Mouse (Mus musculus): ENCODE results near the gene Rabggtb.

Rabggtb gene

GRCm38 (mm10) chr3:153921147-153921910 lies 8.5 kb upstream of the Rabggtb start:
- DNase-seq (ENCODE audit: low read depth in 2 of 2, low spot score in 2 of 2): no peak

GRCm38 (mm10) chr3:153917200-153917599 lies 4.4 kb upstream of the Rabggtb start:
- no peak for DNase-seq (ENCODE audit: low read depth in 2 of 2, low spot score in 2 of 2)

GRCm38 (mm10) chr3:153913510-153914243 lies 868 bp upstream of the Rabggtb start:
- DNase-seq (ENCODE audit: low read depth in 2 of 2, low spot score in 2 of 2): no peak

- no peak for DNase-seq (ENCODE audit: low read depth in 2 of 2, low spot score in 2 of 2)
Measured at GRCm38 (mm10) chr3:153911882-153912440, 848 bp downstream of the Rabggtb start.

- DNase-seq (ENCODE audit: low read depth in 2 of 2, low spot score in 2 of 2): no peak
Measured at GRCm38 (mm10) chr3:153911197-153911881, 1.5 kb downstream of the Rabggtb start.

GRCm38 (mm10) chr3:153910489-153910888 lies 2.3 kb downstream of the Rabggtb start:
- no peak for DNase-seq (ENCODE audit: low read depth in 2 of 2, low spot score in 2 of 2)

- no peak for DNase-seq (ENCODE audit: low read depth in 2 of 2, low spot score in 2 of 2)
Measured at GRCm38 (mm10) chr3:153908919-153909318, 3.9 kb downstream of the Rabggtb start.

GRCm38 (mm10) chr3:153906136-153906871 lies 6.5 kb downstream of the Rabggtb start, which contains the start of gene Msh4:
Msh4 (minus strand) TSS chr3:153906138.
- no peak for DNase-seq (ENCODE audit: low read depth in 2 of 2, low spot score in 2 of 2)

GRCm38 (mm10) chr3:153905251-153906135 lies 7.3 kb downstream of the Rabggtb start:
- DNase-seq (ENCODE audit: low read depth in 2 of 2, low spot score in 2 of 2): no peak

GRCm38 (mm10) chr3:153904586-153904985 lies 8.2 kb downstream of the Rabggtb start:
- no peak for DNase-seq (ENCODE audit: low read depth in 2 of 2, low spot score in 2 of 2)

- no peak for DNase-seq (ENCODE audit: low read depth in 2 of 2, low spot score in 2 of 2)
Measured at GRCm38 (mm10) chr3:153902595-153902994, 10.2 kb downstream of the Rabggtb start.

- no peak for DNase-seq (ENCODE audit: low read depth in 2 of 2, low spot score in 2 of 2)
Measured at GRCm38 (mm10) chr3:153901904-153902303, 10.9 kb downstream of the Rabggtb start.

- DNase-seq (ENCODE audit: low read depth in 2 of 2, low spot score in 2 of 2): no peak
Measured at GRCm38 (mm10) chr3:153897216-153897615, 15.6 kb downstream of the Rabggtb start.

- peak; percentile 25 to 59 for DNase-seq (ENCODE audit: low read depth in 2 of 2, low spot score in 2 of 2)
Measured at GRCm38 (mm10) chr3:153895454-153895853, 17.4 kb downstream of the Rabggtb start.

GRCm38 (mm10) chr3:153889188-153889781 lies 23.5 kb downstream of the Rabggtb start:
- no peak for DNase-seq (ENCODE audit: low read depth in 2 of 2, low spot score in 2 of 2)

GRCm38 (mm10) chr3:153888141-153888540 lies 24.7 kb downstream of the Rabggtb start:
- DNase-seq (ENCODE audit: low read depth in 2 of 2, low spot score in 2 of 2): no peak

- no peak for DNase-seq (ENCODE audit: low read depth in 2 of 2, low spot score in 2 of 2)
Measured at GRCm38 (mm10) chr3:153886296-153886695, 26.5 kb downstream of the Rabggtb start.

- no peak for DNase-seq (ENCODE audit: low read depth in 2 of 2, low spot score in 2 of 2)
Measured at GRCm38 (mm10) chr3:153871396-153871795, 41.4 kb downstream of the Rabggtb start.

Data from CD8-positive naive resting alpha-beta T cell, adult 2 months (primary cell).